Mouse (Mus musculus) CH12.LX (cell line): ENCODE results near the gene Ntsr1. TPM values are rescaled to one million over a fixed set of nuclear protein-coding genes. Genes with fewer than 3 reads are reported as not detected.

Experiments
- DNase-seq: peaks from one replicate; pipeline ENCODE4 v3.0.0-alpha.2; 2013; ENCODE audit errors: extremely low read depth
- H3K27ac ChIP-seq: 2 replicates; pipeline ENCODE4 v1.5.1; 2012; ENCODE audit warnings: low read depth, mild to moderate bottlenecking, control low read depth, moderate library complexity; ENCODE audit not compliant: insufficient read depth
- H3K27me3 ChIP-seq: replicated peaks from 2 replicates; pipeline ENCODE3; 2012; ENCODE audit warnings: inconsistent platforms
- H3K36me3 ChIP-seq, 2 experiments: replicated peaks in 1 of 2; 2 replicates each; pipeline versions ENCODE3 to v1.6.1; 2012; ENCODE audit warnings: inconsistent platforms in 1 of 2, low read length in 1 of 2, mild to moderate bottlenecking in 1 of 2, mixed read lengths in 1 of 2, moderate library complexity in 1 of 2; ENCODE audit not compliant: control insufficient read depth in 1 of 2, insufficient read depth in 1 of 2
- H3K4me1 ChIP-seq, 2 experiments: 2 replicates each; pipeline ENCODE4 v1.6.1; 2012; ENCODE audit warnings: inconsistent platforms in 1 of 2, moderate library complexity in 1 of 2; ENCODE audit not compliant: insufficient read depth in 2 of 2, control insufficient read depth in 1 of 2
- H3K4me2 ChIP-seq: 2 replicates; pipeline ENCODE4 v1.6.1; 2012; ENCODE audit warnings: low read depth, mild to moderate bottlenecking, control low read depth; ENCODE audit not compliant: poor library complexity, insufficient read depth, severe bottlenecking
- H3K4me3 ChIP-seq, 3 experiments: fragments of 150-350 bp in 1 of 3; sonication (generic) in 1 of 3; replicated peaks in 1 of 3; 2 replicates each; pipeline versions ENCODE3 to v1.5.1; 2011 to 2012; ENCODE audit warnings: low read depth in 2 of 3, low read length in 2 of 3, mild to moderate bottlenecking in 2 of 3, moderate library complexity in 2 of 3, control low read depth in 1 of 3, improper control_type of control experiment in 1 of 3, inconsistent platforms in 1 of 3, mixed read lengths in 1 of 3; ENCODE audit not compliant: poor library complexity in 1 of 3
- H3K79me2 ChIP-seq: replicated peaks from 2 replicates; pipeline ENCODE4 v1.6.1; 2012; ENCODE audit warnings: mild to moderate bottlenecking, moderate library complexity; ENCODE audit not compliant: control insufficient read depth, poor library complexity, insufficient read depth, severe bottlenecking; ENCODE audit errors: extremely low read depth
- H3K9ac ChIP-seq: 2 replicates; pipeline ENCODE4 v1.6.1; 2012; ENCODE audit warnings: low read depth, mild to moderate bottlenecking, control low read depth, moderate library complexity; ENCODE audit not compliant: insufficient read depth
- H3K9me3 ChIP-seq: replicated peaks from 2 replicates; pipeline ENCODE3; 2012; ENCODE audit warnings: low read length, inconsistent platforms, mixed read lengths
- BHLHE40 ChIP-seq: IDR thresholded peaks from 2 replicates; pipeline ENCODE4 v1.6.1; 2011; ENCODE audit warnings: mild to moderate bottlenecking, low read depth, low read length, improper control_type of control experiment
- CHD1 ChIP-seq: IDR thresholded peaks from 2 replicates; pipeline ENCODE4 v1.6.1; 2012; ENCODE audit warnings: low read depth, low read length, improper control_type of control experiment, inconsistent platforms
- CHD2 ChIP-seq: IDR thresholded peaks from 2 replicates; pipeline ENCODE4 v1.6.1; 2011; ENCODE audit warnings: low read length, improper control_type of control experiment
- ELF1 ChIP-seq: IDR thresholded peaks from 2 replicates; pipeline ENCODE4 v1.6.1; 2014; ENCODE audit warnings: low read depth, mild to moderate bottlenecking, inconsistent platforms, low read length, improper control_type of control experiment
- EP300 ChIP-seq: IDR thresholded peaks from 2 replicates; pipeline ENCODE4 v1.6.1; 2011; ENCODE audit warnings: low read length, improper control_type of control experiment
- HCFC1 ChIP-seq: IDR thresholded peaks from 2 replicates; pipeline ENCODE4 v1.6.1; 2012; ENCODE audit warnings: low read depth, mild to moderate bottlenecking, inconsistent platforms, low read length, improper control_type of control experiment
- IRF4 ChIP-seq: IDR thresholded peaks from 2 replicates; pipeline ENCODE4 v1.6.1; 2014; ENCODE audit warnings: low read depth, mild to moderate bottlenecking, inconsistent platforms, low read length, improper control_type of control experiment
- JUN ChIP-seq: IDR thresholded peaks from 2 replicates; pipeline ENCODE4 v1.6.1; 2011; ENCODE audit warnings: low read depth, mild to moderate bottlenecking, low read length, improper control_type of control experiment, moderate library complexity; ENCODE audit not compliant: insufficient read depth
- JUND ChIP-seq: conservative IDR thresholded peaks from 2 replicates; pipeline ENCODE4 v1.6.1; 2011; ENCODE audit warnings: low read depth, low read length, improper control_type of control experiment
- MAZ ChIP-seq: IDR thresholded peaks from 2 replicates; pipeline ENCODE4 v1.6.1; 2012; ENCODE audit warnings: low read depth, mild to moderate bottlenecking, inconsistent platforms, low read length, improper control_type of control experiment, moderate library complexity
- MXI1 ChIP-seq: IDR thresholded peaks from 2 replicates; pipeline ENCODE4 v1.6.1; 2011; ENCODE audit warnings: mild to moderate bottlenecking, low read depth, low read length, improper control_type of control experiment
- MYC ChIP-seq: IDR thresholded peaks from 2 replicates; pipeline ENCODE4 v1.6.1; 2011; ENCODE audit warnings: low read depth, mild to moderate bottlenecking, improper control_type of control experiment, low read length
- NRF1 ChIP-seq: IDR thresholded peaks from 2 replicates; pipeline ENCODE4 v1.6.1; 2014; ENCODE audit warnings: low read depth, mild to moderate bottlenecking, inconsistent platforms, low read length, improper control_type of control experiment, moderate library complexity
- PAX5 ChIP-seq: IDR thresholded peaks from 2 replicates; pipeline ENCODE4 v1.6.1; 2012; ENCODE audit warnings: low read length, inconsistent platforms, mixed read lengths
- POLR2A ChIP-seq: IDR thresholded peaks from 2 replicates; pipeline ENCODE4 v1.6.1; 2011; ENCODE audit warnings: low read depth, mild to moderate bottlenecking, improper control_type of control experiment, low read length
- POLR2AphosphoS2 ChIP-seq: IDR thresholded peaks from 2 replicates; pipeline ENCODE4 v1.6.1; 2011; ENCODE audit warnings: low read depth, low read length, improper control_type of control experiment
- RCOR1 ChIP-seq: conservative IDR thresholded peaks from 2 replicates; pipeline ENCODE4 v1.6.1; 2012; ENCODE audit warnings: low read depth, mild to moderate bottlenecking, inconsistent platforms, low read length, improper control_type of control experiment
- SIN3A ChIP-seq: IDR thresholded peaks from 2 replicates; pipeline ENCODE4 v1.6.1; 2012; ENCODE audit warnings: low read length, improper control_type of control experiment, inconsistent platforms
- SMC3 ChIP-seq: IDR thresholded peaks from 2 replicates; pipeline ENCODE4 v1.6.1; 2011; ENCODE audit warnings: low read depth, low read length, improper control_type of control experiment
- TBP ChIP-seq: conservative IDR thresholded peaks from 2 replicates; pipeline ENCODE4 v1.6.1; 2011; ENCODE audit warnings: low read depth, low read length, improper control_type of control experiment
- USF1 ChIP-seq: IDR thresholded peaks from 2 replicates; pipeline ENCODE4 v1.6.1; 2014; ENCODE audit warnings: low read depth, mild to moderate bottlenecking, inconsistent platforms, low read length, improper control_type of control experiment
- USF2 ChIP-seq: conservative IDR thresholded peaks from 2 replicates; pipeline ENCODE4 v1.6.1; 2011; ENCODE audit warnings: low read depth, low read length, improper control_type of control experiment
- ZKSCAN1 ChIP-seq: IDR thresholded peaks from 2 replicates; pipeline ENCODE4 v1.6.1; 2012; ENCODE audit warnings: low read depth, inconsistent platforms, low read length, improper control_type of control experiment, borderline replicate concordance
- ZMIZ1 ChIP-seq: IDR thresholded peaks from 2 replicates; pipeline ENCODE4 v1.6.1; 2012; ENCODE audit warnings: low read depth, mild to moderate bottlenecking, inconsistent platforms, low read length, improper control_type of control experiment
- ZNF384 ChIP-seq: IDR thresholded peaks from 2 replicates; pipeline ENCODE4 v1.6.1; 2012; ENCODE audit warnings: low read depth, low read length, improper control_type of control experiment, inconsistent platforms
- dilution Hi-C: fragments of 300-500 bp; cut with MboI; formaldehyde crosslinking; loops from 2 replicates; pipeline ENCODE4 v1.14.3; 2020; ENCODE audit warnings: low sequenced_read_pairs; ENCODE audit not compliant: extremely low pct_unique_long_range_greater_than_20kb, extremely low pct_ligation_motif_present
- in situ Hi-C: fragments of 300-500 bp; cut with MboI; formaldehyde crosslinking; loops from 3 replicates; pipeline ENCODE4 v1.14.3; 2019; ENCODE audit warnings: low sequenced_read_pairs, low pct_ligation_motif_present, low pct_unique_long_range_greater_than_20kb, mixed read lengths
- polyA plus RNA-seq: library from polyadenylated mRNA; unstranded; fragments of >175 nt; gene quantifications from 2 replicates; pipeline ENCODE4 v1.2.1, GENCODE M21; 2012; ENCODE audit warnings: low read depth; ENCODE audit not compliant: insufficient read length
- total RNA-seq, 2 experiments: library from RNA; depleted of rRNA; stranded (reverse); fragments of 300-350 nt in 1 of 2; fragments of >200 nt in 1 of 2; gene quantifications; 2 replicates each; pipeline ENCODE4 v1.2.3; 2012 to 2014

Ntsr1 gene
- total and polyA plus RNA-seq, 3 experiments, result not detected

- TF ChIP-seq HCFC1, result no peak
- TF ChIP-seq ZMIZ1, result no peak
- no peak for TF ChIP-seq MXI1
- no peak for TF ChIP-seq USF1
- TF ChIP-seq IRF4, result no peak
- no peak for TF ChIP-seq PAX5
- no peak for TF ChIP-seq CHD1
- TF ChIP-seq POLR2A, result no peak
- no peak overlapping the region for H3K4me3 ChIP-seq
- no peak overlapping the region for H3K4me2 ChIP-seq
- H3K27me3 ChIP-seq, result peaks cover 54% of the 10 kb centered on the region
- in situ Hi-C loops, result no loop called here
- H3K79me2 ChIP-seq, result no peaks in the 10 kb centered on the region
- DNase-seq, result no peak
- no peaks in the 10 kb centered on the region for H3K9me3 ChIP-seq
- H3K4me1 ChIP-seq, result no peaks in the 10 kb centered on the region
- dilution Hi-C loops, result no loop called here
- no peaks in the 10 kb centered on the region for H3K36me3 ChIP-seq
- H3K27ac ChIP-seq, result no peak overlapping the region
- H3K9ac ChIP-seq, result no peak overlapping the region
Observed at GRCm38 (mm10) chr2:180506281-180506680, 6.5 kb downstream of the Ntsr1 start.

- Histone ChIP-seq H3K79me2 (no peaks in the 10 kb centered on the region), H3K27ac (no peak overlapping the region), H3K36me3 (no peaks in the 10 kb centered on the region), H3K4me3 (no peak overlapping the region), H3K27me3 (peaks cover 58% of the 10 kb centered on the region), H3K9me3 (no peaks in the 10 kb centered on the region), H3K4me2 (no peak overlapping the region), H3K4me1 (no peaks in the 10 kb centered on the region), H3K9ac (no peak overlapping the region)
- in situ Hi-C loops, result no loop called here
- dilution Hi-C loops, result no loop called here
- no peak for TF ChIP-seq RCOR1
- no peak for TF ChIP-seq ZMIZ1
- no peak for TF ChIP-seq USF2
- TF ChIP-seq MAZ, result no peak
- no peak for TF ChIP-seq PAX5
- TF ChIP-seq NRF1, result no peak
- no peak for TF ChIP-seq SMC3
- no peak for TF ChIP-seq JUN
- TF ChIP-seq JUND, result no peak
- no peak for TF ChIP-seq EP300
- TF ChIP-seq SIN3A, result no peak
- TF ChIP-seq ZNF384, result no peak
- TF ChIP-seq TBP, result no peak
- TF ChIP-seq CHD2, result no peak
- TF ChIP-seq ELF1, result no peak
- no peak for TF ChIP-seq ZKSCAN1
- no peak for TF ChIP-seq MYC
- no peak for TF ChIP-seq POLR2AphosphoS2
- TF ChIP-seq HCFC1, result no peak
- no peak for TF ChIP-seq BHLHE40
- no peak for DNase-seq
Observed at GRCm38 (mm10) chr2:180508455-180509115, 8.8 kb downstream of the Ntsr1 start.
